Mouse (Mus musculus) T-helper 1 cell (primary cell): ENCODE results near the gene Mccc1.

Source experiments
- in situ Hi-C: fragments of 300-600 bp; cut with MboI, MseI; formaldehyde crosslinking; loops from one replicate; pipeline ENCODE4 v1.15.1; 2025; ENCODE audit warnings: high pct_unique_total_duplicates

Gene Mccc1

DNA sequence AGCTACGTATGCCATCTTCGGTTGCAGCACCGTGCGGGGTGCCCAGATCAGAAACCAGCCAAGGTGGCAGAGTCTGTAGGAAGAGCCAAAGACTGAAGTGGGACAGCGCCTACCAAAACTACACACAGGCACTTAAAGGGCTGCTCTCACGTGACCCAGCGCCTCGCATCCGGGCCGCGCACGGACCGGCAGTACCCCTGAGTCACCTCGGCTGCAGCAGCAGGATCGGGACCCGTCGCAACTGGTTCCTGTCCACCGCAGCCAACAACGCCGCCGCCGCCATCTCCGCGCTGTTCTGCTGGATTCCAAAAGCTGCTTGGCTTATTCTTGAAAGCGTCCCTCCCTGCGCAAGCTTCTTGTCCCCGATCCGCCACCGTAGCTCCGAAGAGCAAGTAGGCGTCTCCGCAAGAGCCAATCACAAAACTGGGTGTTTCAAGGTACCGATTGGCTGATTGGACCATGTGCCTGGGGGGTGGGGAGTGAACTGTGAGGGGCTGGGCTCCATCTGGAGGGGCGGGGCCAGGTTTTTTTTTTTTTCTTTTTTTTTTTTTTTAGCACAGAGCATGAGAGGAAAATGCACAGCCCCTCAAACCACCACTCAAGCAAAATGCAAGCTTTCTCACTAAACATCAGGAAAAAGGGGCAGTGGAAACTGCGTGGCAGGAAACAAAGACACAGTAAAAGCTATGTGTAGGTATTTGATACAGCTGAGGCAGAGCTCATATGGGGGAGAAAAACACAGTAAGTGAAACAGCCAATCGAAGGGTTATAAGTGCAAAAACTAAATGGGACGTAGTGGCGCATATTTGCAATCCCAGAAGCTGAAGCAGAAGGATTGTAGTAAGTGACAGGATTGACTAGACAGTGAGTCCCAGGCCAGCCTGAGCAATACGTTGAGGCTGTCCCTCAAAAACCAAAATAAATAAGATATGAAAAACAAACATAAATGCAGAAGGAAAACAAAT is at the start of gene Mccc1:
Mccc1 (minus strand) TSS at position 404 of the 965 bp plus-strand sequence.
- in situ Hi-C loops, result loop anchor here (10.0 kb wide), 1 partner anchor 66 kb away; the partner anchor contains the start of gene Dcun1d1

- in situ Hi-C loops, result no loop called here
Measured at GRCm38 (mm10) chr3:36049106-36049505, 48.6 kb upstream of the Mccc1 start.

DNA sequence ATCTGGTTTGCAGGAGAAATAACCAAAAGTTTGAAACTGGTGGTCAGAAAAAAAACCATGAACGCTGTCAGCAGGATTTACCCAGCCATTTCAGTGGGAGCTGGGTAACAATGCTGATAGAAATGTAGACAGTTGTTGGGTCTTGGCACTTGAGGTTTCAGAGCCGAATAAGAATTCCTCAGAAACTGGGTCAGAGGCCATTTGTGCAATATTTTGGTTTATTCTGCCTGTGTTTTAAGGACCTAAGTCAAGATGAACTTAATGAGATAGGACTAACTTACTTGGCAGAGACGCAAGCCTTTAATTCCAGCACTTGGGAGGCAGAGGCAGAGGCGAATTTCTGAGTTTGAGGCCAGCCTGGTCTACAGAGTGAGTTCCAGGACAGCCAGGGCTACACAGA is 44.6 kb upstream of the Mccc1 start:
- in situ Hi-C loops, result no loop called here

- in situ Hi-C loops, result no loop called here
Measured at GRCm38 (mm10) chr3:36044520-36044919, 44.0 kb upstream of the Mccc1 start.

DNA sequence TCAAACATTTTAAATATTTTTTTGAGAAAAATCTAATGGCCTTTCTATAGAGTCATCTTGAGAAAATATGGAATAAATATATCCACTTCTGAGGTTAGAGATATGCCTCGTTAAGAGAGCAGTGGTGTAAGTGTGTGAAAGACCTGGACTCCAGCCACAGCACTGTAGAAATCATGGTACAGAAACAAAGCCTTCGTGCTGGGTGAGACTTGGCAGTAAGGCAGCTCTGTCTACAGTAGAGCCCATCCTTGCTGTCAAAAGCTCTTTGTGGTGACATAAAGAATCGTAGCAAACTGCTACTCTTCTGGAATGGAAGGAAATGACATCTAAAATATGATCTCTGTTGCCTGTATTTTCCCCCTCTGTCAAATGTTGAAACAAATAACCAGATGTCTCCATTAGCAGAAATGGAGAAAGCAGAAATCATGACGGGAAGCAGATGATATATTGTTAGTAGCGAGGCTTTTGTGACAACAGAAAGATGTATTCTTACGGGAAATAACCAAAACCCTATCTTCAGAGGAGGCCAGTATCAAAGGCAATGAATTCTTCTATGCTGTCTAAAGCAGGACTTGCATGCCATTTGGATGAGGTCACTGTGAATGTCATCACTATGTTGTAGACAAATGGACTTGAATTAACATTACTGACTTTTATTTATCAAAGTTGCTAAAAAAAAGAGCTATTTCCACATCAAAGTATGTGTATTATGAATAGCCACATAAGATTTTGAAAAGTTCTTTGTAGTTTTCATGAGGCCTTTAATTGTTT is 31.4 kb upstream of the Mccc1 start:
- in situ Hi-C loops, result loop anchor here (10.0 kb wide), 1 partner anchor 787 kb away; no protein-coding TSS in a partner anchor

- in situ Hi-C loops, result loop anchor here (10.0 kb wide), 1 partner anchor 785 kb away; no protein-coding TSS in a partner anchor
Measured at GRCm38 (mm10) chr3:36029993-36030392, 29.5 kb upstream of the Mccc1 start.

DNA sequence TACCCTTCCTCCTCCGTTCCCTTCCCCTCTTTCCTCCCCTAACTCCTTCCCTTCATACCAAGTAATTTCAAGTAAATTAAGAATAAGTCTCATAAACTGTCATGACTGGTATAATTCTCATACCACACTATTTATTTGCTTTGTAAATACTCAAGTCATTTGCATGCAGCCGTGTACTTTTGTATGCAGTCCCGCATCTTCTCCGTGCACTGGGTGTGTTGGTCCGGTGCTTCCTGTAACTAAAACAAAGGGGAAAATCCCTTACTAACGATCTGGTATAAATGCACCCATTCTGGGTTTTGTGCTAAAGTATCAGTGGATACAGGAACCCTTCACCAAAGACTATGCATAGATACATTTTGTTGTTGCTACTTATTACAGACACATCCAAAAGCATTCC is 25.3 kb upstream of the Mccc1 start:
- in situ Hi-C loops, result no loop called here

DNA sequence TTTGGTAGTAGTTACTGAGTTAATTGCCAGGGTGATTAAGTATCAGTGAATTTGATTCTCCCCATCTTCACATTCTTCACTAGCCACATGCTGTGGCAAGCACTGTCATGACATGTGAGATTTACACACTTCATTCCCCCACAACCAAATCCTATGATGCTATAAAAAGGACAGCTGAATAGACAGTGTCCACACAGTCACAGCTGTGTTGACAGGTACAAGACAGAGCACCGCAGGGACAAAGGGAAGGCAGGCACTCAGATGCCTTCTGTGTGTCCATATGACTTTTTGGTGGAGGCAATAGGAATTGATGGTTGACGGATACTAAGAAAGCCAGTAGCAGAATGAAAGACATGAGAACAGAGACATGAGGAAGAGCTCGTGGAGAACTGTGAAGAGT is 10.8 kb upstream of the Mccc1 start:
- in situ Hi-C loops, result no loop called here

GRCm38 (mm10) chr3:36008411-36009154 is 8.1 kb upstream of the Mccc1 start:
- in situ Hi-C loops, result loop anchor here (10.0 kb wide), 1 partner anchor 74 kb away; the partner anchor contains the start of gene Dcun1d1

DNA sequence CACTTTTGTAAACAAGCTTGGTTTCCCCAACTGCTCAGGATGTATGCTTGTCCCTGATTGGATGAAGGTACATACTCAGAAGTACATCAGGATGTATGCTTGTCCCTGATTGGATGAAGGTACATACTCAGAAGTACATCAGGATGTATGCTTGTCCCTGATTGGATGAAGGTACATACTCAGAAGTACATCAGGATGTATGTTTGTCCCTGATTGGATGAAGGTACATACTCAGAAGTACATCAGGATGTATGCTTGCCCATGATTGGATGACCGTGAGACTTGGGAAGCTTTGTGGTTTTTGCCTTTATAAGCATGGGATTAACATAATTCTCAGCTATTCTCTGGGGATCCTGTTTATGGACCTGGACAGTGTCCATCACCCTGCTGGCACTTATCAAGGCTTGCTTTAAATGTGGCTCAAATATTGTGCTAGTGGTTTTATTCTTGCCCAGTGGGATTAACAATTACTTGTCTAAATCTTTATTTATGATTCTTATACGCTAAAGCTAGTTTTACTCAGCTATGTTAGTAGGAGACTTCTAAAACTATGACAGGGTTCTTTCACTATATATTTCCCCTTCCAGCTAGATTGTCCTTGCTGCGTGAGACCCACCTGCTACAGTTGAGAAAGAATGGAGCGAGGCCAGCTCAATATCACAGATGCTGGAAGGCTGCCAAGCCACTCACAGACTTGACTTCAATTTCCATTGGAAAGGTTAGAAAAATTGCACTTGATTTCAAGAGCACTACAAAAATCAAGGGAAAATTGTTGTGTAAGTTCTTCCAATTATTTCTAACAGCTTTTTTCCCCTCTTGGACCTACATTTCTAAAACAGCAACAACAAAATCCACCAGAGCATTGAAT is 3.8 kb upstream of the Mccc1 start:
- in situ Hi-C loops, result loop anchor here (10.0 kb wide), 1 partner anchor 69 kb away; the partner anchor contains the start of gene Dcun1d1

DNA sequence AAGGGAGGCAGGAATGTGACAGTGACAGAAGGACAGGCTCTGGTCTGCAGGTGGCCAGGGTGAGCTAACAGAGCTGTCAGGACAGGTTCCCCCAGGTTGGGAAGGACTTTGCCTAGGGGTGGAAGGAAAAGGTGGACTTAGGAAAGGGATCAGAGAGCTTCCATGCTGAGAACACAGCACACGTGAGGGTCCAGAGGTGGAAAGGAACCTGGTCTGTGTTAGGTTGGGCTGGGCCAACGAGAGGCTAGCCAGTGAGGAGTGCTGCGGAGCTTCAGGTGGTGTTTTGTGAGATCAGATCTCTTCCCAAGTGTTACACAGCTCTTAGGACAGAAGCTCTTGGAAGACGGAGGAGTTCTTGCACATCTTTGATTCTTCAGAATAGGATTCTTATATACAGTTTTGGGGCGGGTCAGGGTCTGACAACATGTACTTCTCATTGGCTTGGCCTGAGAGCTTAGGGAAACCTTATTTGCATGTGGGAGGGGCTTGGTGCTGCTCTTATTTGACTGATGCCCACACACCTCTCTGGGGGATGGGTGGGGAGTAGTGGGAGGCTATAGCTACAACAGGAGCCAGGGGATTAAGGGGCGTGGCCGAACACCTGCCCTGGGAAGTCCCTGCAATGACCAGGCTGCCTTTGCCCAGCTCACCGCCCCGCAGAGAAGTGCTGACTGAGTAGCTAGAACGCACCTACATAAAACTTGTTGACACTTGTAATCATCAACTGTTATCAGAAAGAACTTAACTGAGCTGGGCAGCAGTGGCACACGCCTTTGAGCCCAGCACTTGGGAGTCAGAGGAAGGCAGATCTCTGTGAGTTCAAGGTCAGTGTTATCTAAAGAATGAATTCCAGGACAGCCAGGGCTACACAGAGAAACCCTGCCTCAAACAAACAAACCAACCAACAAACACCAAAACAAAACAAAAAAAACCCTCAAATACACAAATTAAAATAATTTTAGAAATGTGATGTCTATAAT is 5.6 kb downstream of the Mccc1 start:
- in situ Hi-C loops, result loop anchor here (10.0 kb wide), 1 partner anchor 480 kb away; the partner anchor contains the start of genes 1810062G17Rik and Anxa5

- in situ Hi-C loops, result loop anchor here (10.0 kb wide), 1 partner anchor 484 kb away; the partner anchor contains the start of genes 1810062G17Rik and Anxa5
Measured at GRCm38 (mm10) chr3:35990715-35991114, 9.8 kb downstream of the Mccc1 start.

DNA sequence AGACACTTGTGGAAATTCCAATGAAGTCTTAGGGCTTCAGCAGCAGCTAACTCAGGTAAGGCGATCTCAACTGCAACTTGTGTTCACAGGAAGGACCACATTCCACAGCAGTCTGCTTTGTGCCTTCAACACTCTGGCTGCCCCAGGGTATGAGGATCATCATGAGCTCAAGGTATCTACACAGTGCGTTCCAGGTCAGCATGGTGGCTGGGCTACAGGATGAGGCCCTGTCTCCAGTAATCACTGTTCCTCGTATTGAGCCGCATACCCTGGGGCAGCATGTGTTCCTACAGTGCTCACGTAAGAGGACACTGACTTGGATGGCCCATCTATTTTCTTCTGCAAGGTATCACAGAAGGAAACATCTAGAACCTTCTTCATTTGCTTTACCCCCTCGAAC is 12.4 kb downstream of the Mccc1 start:
- in situ Hi-C loops, result no loop called here

GRCm38 (mm10) chr3:35986266-35986665 is 14.2 kb downstream of the Mccc1 start:
- in situ Hi-C loops, result no loop called here

DNA sequence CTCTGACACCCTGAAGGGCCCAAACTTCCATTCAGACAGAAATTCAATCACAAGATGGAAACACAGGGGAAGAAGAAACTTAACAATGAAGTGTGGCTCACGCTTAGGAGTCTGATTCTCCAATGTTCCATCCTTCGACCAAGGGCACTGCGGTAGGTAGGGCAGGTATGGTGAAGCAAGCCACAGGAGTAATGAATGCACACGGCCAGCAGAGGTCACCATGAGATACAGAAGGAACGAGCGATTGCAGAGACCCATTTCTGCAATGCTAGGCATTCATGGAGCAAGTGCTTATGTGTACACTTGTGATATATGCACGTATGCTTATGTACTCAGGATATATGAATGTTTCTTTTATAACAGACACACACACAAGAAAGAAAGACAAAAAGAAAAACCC is 26.9 kb downstream of the Mccc1 start:
- in situ Hi-C loops, result no loop called here

DNA sequence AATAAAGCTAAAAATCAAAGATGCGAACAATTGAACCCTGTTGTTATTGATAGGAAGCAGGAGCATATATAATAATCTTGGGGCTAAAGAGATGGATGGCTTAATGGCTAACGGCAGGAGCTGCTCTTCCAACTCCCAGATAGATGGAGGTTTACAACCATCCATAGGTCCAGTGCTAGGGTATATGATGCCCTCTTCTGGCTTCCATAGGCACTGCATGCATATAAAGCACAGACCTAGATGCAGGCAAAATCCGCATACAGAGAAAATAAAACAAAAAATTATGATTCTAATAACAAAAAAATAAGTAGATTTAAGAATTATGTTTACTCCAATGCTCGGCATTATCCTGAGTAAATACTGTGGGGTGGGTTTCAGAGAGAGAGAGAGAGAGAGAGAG is 27.5 kb downstream of the Mccc1 start:
- in situ Hi-C loops, result no loop called here

DNA sequence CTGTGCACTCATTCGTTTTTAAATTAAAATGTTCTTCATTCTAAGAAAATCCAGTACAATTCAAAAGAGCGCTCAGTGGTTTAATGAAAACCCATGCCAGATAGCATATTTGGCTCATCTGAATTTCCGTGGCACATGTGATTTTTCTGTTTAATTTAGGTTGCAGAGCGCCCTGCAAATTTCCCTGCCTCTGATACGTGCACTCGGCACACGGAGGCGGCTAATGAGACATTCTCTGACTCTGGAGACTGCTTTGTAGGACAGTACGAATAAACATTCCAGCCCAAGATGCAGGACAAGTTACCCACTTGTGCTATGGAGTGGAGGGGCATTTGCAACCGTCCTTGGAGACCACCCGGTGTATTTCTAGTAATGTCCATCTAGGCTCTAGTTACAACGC is 29.3 kb downstream of the Mccc1 start:
- in situ Hi-C loops, result no loop called here

- in situ Hi-C loops, result no loop called here
Measured at GRCm38 (mm10) chr3:35970441-35970840, 30.0 kb downstream of the Mccc1 start.

- in situ Hi-C loops, result no loop called here
Measured at GRCm38 (mm10) chr3:35967366-35967921, 33.0 kb downstream of the Mccc1 start.
